Mouse (Mus musculus) spleen, adult 2 months (tissue): ENCODE data around the gene Slc22a16. TPM values are rescaled to one million over a fixed set of nuclear protein-coding genes. Genes with fewer than 3 reads are reported as not detected.
"Not testable (repeated sequence)": the region's sequence is repeated elsewhere in the genome, so short reads cannot be mapped to it uniquely, and the experiment has no call there.

Source experiments
- DNase-seq, 2 experiments: peaks; one replicate each; pipeline versions ENCODE4 v3.0.0 to v3.0.0-alpha.2; 2012 to 2021; ENCODE audit warnings: low spot score in 2 of 2, low read depth in 1 of 2
- H3K27ac ChIP-seq: fragments of 200-500 bp; 2 replicates; pipeline ENCODE4 v1.5.1; 2012; ENCODE audit warnings: low read length, inconsistent platforms; ENCODE audit not compliant: insufficient read depth
- H3K27me3 ChIP-seq: fragments of 200-500 bp; 2 replicates; pipeline ENCODE4 v1.6.1; 2012; ENCODE audit warnings: mild to moderate bottlenecking, moderate library complexity, low read length, inconsistent platforms; ENCODE audit not compliant: control insufficient read depth, insufficient read depth
- H3K36me3 ChIP-seq: fragments of 200-500 bp; 2 replicates; pipeline ENCODE4 v1.6.1; 2012; ENCODE audit warnings: mild to moderate bottlenecking, low read length, inconsistent platforms; ENCODE audit not compliant: control insufficient read depth, insufficient read depth
- H3K4me1 ChIP-seq: fragments of 200-500 bp; 2 replicates; pipeline ENCODE4 v1.6.1; 2011; ENCODE audit warnings: inconsistent platforms; ENCODE audit not compliant: control insufficient read depth, insufficient read depth, insufficient read length
- H3K4me3 ChIP-seq: fragments of 200-500 bp; 2 replicates; pipeline ENCODE4 v1.5.1; 2011; ENCODE audit warnings: mild to moderate bottlenecking, inconsistent platforms; ENCODE audit not compliant: insufficient read depth, insufficient read length; ENCODE audit errors: extremely low read depth
- CTCF ChIP-seq: fragments of 200-500 bp; IDR thresholded peaks from 2 replicates; pipeline ENCODE4 v1.5.1; 2011; ENCODE audit warnings: mild to moderate bottlenecking, inconsistent platforms; ENCODE audit not compliant: insufficient read depth, insufficient read length, insufficient replicate concordance; ENCODE audit errors: extremely low read depth
- POLR2A ChIP-seq: fragments of 200-500 bp; IDR thresholded peaks from 2 replicates; pipeline ENCODE4 v1.6.1; 2011; ENCODE audit warnings: low read depth, low read length, inconsistent platforms
- WGBS: fragments of 180-500 bp; shearing (Covaris S2); methylation state at CpG from one replicate; pipeline ENCODE4 v1.1.7; 2018; 5-methylcytosine and 5-hydroxymethylcytosine counted together
- polyA plus RNA-seq: library from polyadenylated mRNA; depleted of rRNA; stranded (reverse); fragments of >200 nt; gene quantifications from 2 replicates; pipeline ENCODE4 v1.2.3, GENCODE M21; 2012

The Slc22a16 gene
- polyA plus RNA-seq, 1 experiment = not detected

- H3K36me3 ChIP-seq = no peaks in the 10 kb centered on the region
- H3K27ac ChIP-seq = peak overlapping the region; percentile 28; the same call in 1 of the 2 replicates
- H3K4me1 ChIP-seq = peaks cover 8% of the 10 kb centered on the region; the same call in 1 of the 2 replicates
- WGBS = 71% methylated on average over 3 of the region's 3 CpGs
- H3K4me3 ChIP-seq = no peak overlapping the region
- no peak for TF ChIP-seq CTCF
- no peak for TF ChIP-seq POLR2A
- DNase-seq = no peak
- H3K27me3 ChIP-seq = no peaks in the 10 kb centered on the region
Observed at GRCm38 (mm10) chr10:40526986-40527385, 43.1 kb upstream of the Slc22a16 start.

GRCm38 (mm10) chr10:40527573-40527972 is 42.6 kb upstream of the Slc22a16 start:
- peak overlapping the region; percentile 28; the same call in 1 of the 2 replicates for H3K27ac ChIP-seq
- H3K4me1 ChIP-seq = peaks cover 8% of the 10 kb centered on the region; the same call in 1 of the 2 replicates
- 2% methylated on average over 8 of the region's 8 CpGs for whole genome bisulfite sequencing
- no peak overlapping the region for H3K4me3 ChIP-seq
- no peaks in the 10 kb centered on the region for H3K36me3 ChIP-seq
- DNase-seq = peak; percentile 36 to 57
- TF ChIP-seq CTCF = no peak
- TF ChIP-seq POLR2A = no peak
- H3K27me3 ChIP-seq = no peaks in the 10 kb centered on the region

- Histone ChIP-seq H3K4me1 (peaks cover 8% of the 10 kb centered on the region; the same call in 1 of the 2 replicates), H3K27ac (no peak overlapping the region), H3K27me3 (no peaks in the 10 kb centered on the region), H3K4me3 (no peak overlapping the region), H3K36me3 (no peaks in the 10 kb centered on the region)
- WGBS = 86% methylated on average over 9 of the region's 10 CpGs
- TF ChIP-seq POLR2A (no peak), CTCF (no peak)
- no peak for DNase-seq
Observed at GRCm38 (mm10) chr10:40528668-40529067, 41.5 kb upstream of the Slc22a16 start.

GRCm38 (mm10) chr10:40529617-40530016 is 40.5 kb upstream of the Slc22a16 start:
- Histone ChIP-seq H3K27me3 (no peaks in the 10 kb centered on the region), H3K36me3 (no peaks in the 10 kb centered on the region), H3K4me3 (no peak overlapping the region), H3K4me1 (peaks cover 5% of the 10 kb centered on the region; the same call in 1 of the 2 replicates), H3K27ac (no peak overlapping the region)
- TF ChIP-seq CTCF = peak; percentile 58; the same call in 1 of the 2 replicates
- no peak for TF ChIP-seq POLR2A
- peak; percentile 39 to 69 for DNase-seq
- WGBS = 13% methylated on average over 6 of the region's 6 CpGs

- TF ChIP-seq CTCF (no peak), POLR2A (no peak)
- Histone ChIP-seq H3K27ac (no peak overlapping the region), H3K36me3 (no peaks in the 10 kb centered on the region), H3K27me3 (no peaks in the 10 kb centered on the region), H3K4me3 (no peak overlapping the region), H3K4me1 (peaks cover 5% of the 10 kb centered on the region; the same call in 1 of the 2 replicates)
- no peak for DNase-seq
- 64% methylated on average over 3 of the region's 3 CpGs for WGBS
Observed at GRCm38 (mm10) chr10:40530661-40531060, 39.5 kb upstream of the Slc22a16 start.

- not testable (repeated sequence) for H3K4me1 ChIP-seq, H3K36me3 ChIP-seq, DNase-seq, H3K4me3 ChIP-seq, H3K27me3 ChIP-seq, H3K27ac ChIP-seq
- WGBS = 94% methylated on average over 4 of the region's 4 CpGs
Observed at GRCm38 (mm10) chr10:40532586-40532985, 37.5 kb upstream of the Slc22a16 start.

- WGBS = 82% methylated on average over 6 of the region's 6 CpGs
- H3K27me3 ChIP-seq = no peaks in the 10 kb centered on the region
- DNase-seq = no peak
- no peak overlapping the region for H3K27ac ChIP-seq
- no peaks in the 10 kb centered on the region for H3K4me1 ChIP-seq
- no peaks in the 10 kb centered on the region for H3K36me3 ChIP-seq
- no peak overlapping the region for H3K4me3 ChIP-seq
- TF ChIP-seq CTCF = no peak
- no peak for TF ChIP-seq POLR2A
Observed at GRCm38 (mm10) chr10:40541351-40541750, 28.8 kb upstream of the Slc22a16 start.
